In genomic region chr2:32153041-32153790, GRCm38 (mm10) we compare ENCODE assay signal across 8 mouse cellular contexts. TPM values are rescaled to one million over a fixed set of nuclear protein-coding genes. Genes with fewer than 3 reads are reported as not detected.
DNase-seq lines count a peak whose midpoint lies in the region; ATAC-seq lines count a peak whose summit lies in the region.

No protein-coding gene starts in this region.

- H3K36me3 ChIP-seq in hindbrain, embryonic 10.5 days, result no peaks in the 10 kb centered on the region
- no peaks in the 10 kb centered on the region for H3K36me3 ChIP-seq in limb, embryonic 13.5 days
- no peaks in the 10 kb centered on the region for H3K36me3 ChIP-seq in midbrain, embryonic 15.5 days (replicated peaks)

- H3K4me1 ChIP-seq in hindbrain, embryonic 10.5 days (replicated peaks), result peaks cover 74% of the 10 kb centered on the region
- H3K4me1 ChIP-seq in limb, embryonic 13.5 days, result peaks cover 68% of the 10 kb centered on the region
- H3K4me1 ChIP-seq in midbrain, embryonic 15.5 days, result peaks cover 73% of the 10 kb centered on the region

- peak; percentile 29; the same call in 1 of the 2 replicates for ATAC-seq in limb, embryonic 13.5 days (ENCODE audit: low FRiP score, low read depth)
- no peak for ATAC-seq in midbrain, embryonic 15.5 days (replicated peaks)

- peak; percentile 50 to 67 for DNase-seq in heart, adult 18-20 months
- DNase-seq in heart, postnatal 25 days (ENCODE audit: low spot score), result no peak
- DNase-seq in embryo, embryonic 9.5 days (ENCODE audit: extremely low spot score), result peak; percentile 46
- no peak for DNase-seq in hindbrain, embryonic 10.5 days (ENCODE audit: low spot score)
- DNase-seq in gastrocnemius, postnatal 14 days, result no peak
- DNase-seq in left cerebral cortex, adult 8-10 months (ENCODE audit: low spot score in 2 of 2), result no peak

- no peaks in the 10 kb centered on the region for H3K9me3 ChIP-seq in hindbrain, embryonic 10.5 days
- no peaks in the 10 kb centered on the region for H3K9me3 ChIP-seq in limb, embryonic 13.5 days
- no peaks in the 10 kb centered on the region for H3K9me3 ChIP-seq in midbrain, embryonic 15.5 days

- peak overlapping the region; percentile 99 for H3K9ac ChIP-seq in limb, embryonic 13.5 days
- peak overlapping the region; percentile 98 for H3K9ac ChIP-seq in midbrain, embryonic 15.5 days

- peak overlapping the region; percentile 99 for H3K27ac ChIP-seq in hindbrain, embryonic 10.5 days
- H3K27ac ChIP-seq in limb, embryonic 13.5 days, result peak overlapping the region; percentile 99
- peak overlapping the region; percentile 99 for H3K27ac ChIP-seq in midbrain, embryonic 15.5 days

- H3K27me3 ChIP-seq in hindbrain, embryonic 10.5 days (ENCODE audit: insufficient read depth, poor library complexity, severe bottlenecking), result no peaks in the 10 kb centered on the region
- no peaks in the 10 kb centered on the region for H3K27me3 ChIP-seq in limb, embryonic 13.5 days
- H3K27me3 ChIP-seq in midbrain, embryonic 15.5 days (replicated peaks), result no peaks in the 10 kb centered on the region

- H3K4me3 ChIP-seq in hindbrain, embryonic 10.5 days, result peak overlapping the region; percentile 96
- peak overlapping the region; percentile 92 for H3K4me3 ChIP-seq in limb, embryonic 13.5 days
- H3K4me3 ChIP-seq in midbrain, embryonic 15.5 days, result peak overlapping the region; percentile 94

- H3K4me2 ChIP-seq in limb, embryonic 13.5 days (replicated peaks), result peak overlapping the region; percentile 96
- H3K4me2 ChIP-seq in midbrain, embryonic 15.5 days, result peak overlapping the region; percentile 93

- intact Hi-C loops in heart, postnatal 25 days (cut with DNase I), result loop anchor here (5.0 kb wide), 1 partner anchor 84 kb away; the partner anchor contains the start of gene Pomt1
- intact Hi-C loops in gastrocnemius, postnatal 14 days (cut with DNase I; ENCODE audit: low total_unique reads), result loop anchor here (5.0 kb wide), 1 partner anchor 39 kb away; no protein-coding TSS in a partner anchor

- 5% methylated on average over 13 of the region's 13 CpGs for WGBS in hindbrain, embryonic 10.5 days
- WGBS in limb, embryonic 13.5 days, result 6% methylated on average over 13 of the region's 13 CpGs
- WGBS in midbrain, embryonic 15.5 days, result 5% methylated on average over 13 of the region's 13 CpGs

RNA-seq across cellular contexts. Expression of gene Prrc2b, which starts 2.3 kb away (rescaled TPM):
- total RNA-seq in heart, adult 18-20 months (2021), result 10 to 100 TPM; 83.5 to 86.2 TPM
- 10 to 100 TPM; 79.0 to 89.8 TPM for total RNA-seq in heart, postnatal 25 days (2021)
- polyA plus RNA-seq in hindbrain, embryonic 10.5 days (2016; fragmentation: Nextera tagmentation; extraction: Ambion mirVana), result 55.6 and 68.9 TPM in 2 replicates
- polyA plus RNA-seq in limb, embryonic 13.5 days (2015; fragmentation: Nextera tagmentation; extraction: Ambion mirVana), result 49.0 and 52.7 TPM in 2 replicates
- 85.4 and 92.2 TPM in 2 replicates for polyA plus RNA-seq in midbrain, embryonic 15.5 days (2015; fragmentation: Nextera tagmentation; extraction: Ambion mirVana)
- 10 to 100 TPM; 79.2 to 83.9 TPM for total RNA-seq in gastrocnemius, postnatal 14 days (2021)
- 100 to 1,000 TPM; 248 to 277 (median 262) TPM for total RNA-seq in left cerebral cortex, adult 8-10 months (2022)

RNA-seq across cellular contexts. Expression of gene Plpp7, which starts 57.9 kb away (rescaled TPM):
- 10 to 100 TPM; 27.3 to 38.3 TPM for total RNA-seq in heart, adult 18-20 months (2021)
- 10 to 100 TPM; 31.8 to 33.7 TPM for total RNA-seq in heart, postnatal 25 days (2021)
- polyA plus RNA-seq in hindbrain, embryonic 10.5 days (2016; fragmentation: Nextera tagmentation; extraction: Ambion mirVana), result 7.6 and 7.9 TPM in 2 replicates
- polyA plus RNA-seq in limb, embryonic 13.5 days (2015; fragmentation: Nextera tagmentation; extraction: Ambion mirVana), result 7.3 and 8.3 TPM in 2 replicates
- polyA plus RNA-seq in midbrain, embryonic 15.5 days (2015; fragmentation: Nextera tagmentation; extraction: Ambion mirVana), result 25.7 and 26.7 TPM in 2 replicates
- 100 to 1,000 TPM in 1 of 2 experiments, 10 to 100 TPM in 1; 87.5 to 102 TPM for total RNA-seq in gastrocnemius, postnatal 14 days (2021)
- total RNA-seq in left cerebral cortex, adult 8-10 months (2022), result 10 to 100 TPM; 26.8 to 31.7 (median 28.8) TPM

Comparison
In these comparisons a context has a peak if more than half of its experiments do, and no peak if none do; other contexts are left out.
1. DNase-seq: peak in heart, adult 18-20 months (2 of 2) and embryo, embryonic 9.5 days (single experiment); none in heart, postnatal 25 days (single experiment), hindbrain, embryonic 10.5 days (single experiment), gastrocnemius, postnatal 14 days (single experiment) and left cerebral cortex, adult 8-10 months (0 of 2).
2. Peak in every context shown above with its lines, with median percentiles within 50 percentile points of each other: H3K27ac ChIP-seq and H3K4me3 ChIP-seq.